Mouse (Mus musculus): Measurements from ENCODE around the gene Ikzf4. TPM values are rescaled to one million over a fixed set of nuclear protein-coding genes. Genes with fewer than 3 reads are reported as not detected.

Gene Ikzf4
- polyA plus RNA-seq, 1 experiment from 2014 or later, result 1.4 TPM

DNA sequence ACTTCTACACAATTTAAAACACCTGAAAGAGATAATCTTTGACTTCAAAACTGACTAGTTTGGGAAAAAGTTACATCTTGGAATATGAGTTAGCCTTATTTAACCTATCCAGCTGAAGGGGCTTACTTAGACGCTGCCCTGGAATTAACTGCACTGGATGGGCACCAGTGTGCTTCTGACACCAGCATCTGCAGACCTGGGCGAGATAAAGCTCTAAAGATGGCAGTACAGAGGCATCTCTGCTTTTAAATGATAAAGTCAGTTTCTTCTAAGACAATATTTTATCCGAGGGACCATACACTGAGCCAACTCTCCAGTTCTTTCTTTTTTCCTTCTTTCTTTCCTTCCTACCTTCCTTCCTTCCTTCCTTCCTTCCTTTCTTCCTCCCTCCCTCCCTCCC lies 19.0 kb upstream of the Ikzf4 start:
- 73% methylated on average over 3 of the region's 3 CpGs for WGBS
- Histone ChIP-seq H3K9me3 (ENCODE audit: low read length) (no peaks in the 10 kb centered on the region), H3K27ac (ENCODE audit: low read length) (no peak overlapping the region)

DNA sequence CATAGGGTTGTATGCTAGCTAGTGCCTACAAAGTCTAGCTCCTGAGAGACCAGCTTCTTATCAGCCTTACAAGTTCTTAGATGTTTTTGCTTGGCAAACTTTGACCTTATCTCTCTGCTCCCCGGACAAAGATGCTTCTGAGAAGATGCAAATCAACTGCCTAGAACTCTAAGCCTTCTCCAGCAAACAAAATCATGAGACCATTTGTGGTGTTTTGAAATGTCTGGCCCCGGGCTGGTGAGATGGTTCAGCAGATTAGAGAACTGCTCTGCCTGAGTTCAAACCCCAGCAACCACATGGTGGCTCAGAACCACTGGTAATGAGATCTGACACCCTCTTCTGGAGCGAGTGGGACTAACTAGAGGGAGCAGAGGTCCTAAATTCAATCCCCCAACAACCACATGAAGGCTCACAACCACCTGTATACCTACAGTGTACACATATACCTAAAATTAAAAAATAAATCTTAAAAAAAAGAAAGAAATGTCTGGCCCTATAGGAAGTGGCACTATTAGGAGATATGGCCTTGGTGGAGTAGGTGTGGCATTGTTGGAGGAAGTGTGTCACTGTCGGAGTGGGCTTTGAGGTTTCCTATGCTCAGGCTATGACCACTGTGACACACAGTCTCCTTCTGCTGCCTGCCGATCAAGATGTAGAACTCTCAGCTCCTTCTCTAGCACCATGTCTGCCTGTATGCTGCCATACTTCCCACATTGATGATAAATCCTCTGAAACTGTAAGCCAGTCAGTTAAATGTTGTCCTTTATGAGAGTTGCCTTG lies 17.8 kb upstream of the Ikzf4 start:
- Histone ChIP-seq H3K4me2 (replicated peaks; ENCODE audit: low read depth, low read length) (no peak overlapping the region), H3K9ac (replicated peaks; ENCODE audit: low read length) (no peak overlapping the region), H3K27me3 (ENCODE audit: insufficient read depth, low read length) (no peaks in the 10 kb centered on the region), H3K4me3 (ENCODE audit: low read length) (no peak overlapping the region), H3K27ac (ENCODE audit: low read length) (no peak overlapping the region), H3K4me1 (ENCODE audit: insufficient read depth, low read length) (0 out of 2 replicates have a peak, but pooled peaks cover 3% of the 10 kb centered on the region), H3K36me3 (ENCODE audit: insufficient read depth, low read length) (no peaks in the 10 kb centered on the region), H3K9me3 (ENCODE audit: low read length) (no peaks in the 10 kb centered on the region)
- 61% methylated on average over 5 of the region's 5 CpGs for WGBS
- ATAC-seq (ENCODE audit: low FRiP score, low TSS enrichment), result no peak

More for the DNA sequence above, 19.0 kb upstream of the Ikzf4 start:
- Histone ChIP-seq H3K4me3 (ENCODE audit: low read length) (no peak overlapping the region), H3K4me2 (replicated peaks; ENCODE audit: low read depth, low read length) (no peak overlapping the region), H3K9ac (replicated peaks; ENCODE audit: low read length) (no peak overlapping the region), H3K27me3 (ENCODE audit: insufficient read depth, low read length) (no peaks in the 10 kb centered on the region), H3K4me1 (ENCODE audit: insufficient read depth, low read length) (0 out of 2 replicates have a peak, but pooled peaks cover 5% of the 10 kb centered on the region), H3K36me3 (ENCODE audit: insufficient read depth, low read length) (no peaks in the 10 kb centered on the region)
- ATAC-seq (ENCODE audit: low FRiP score, low TSS enrichment), result no peak

DNA sequence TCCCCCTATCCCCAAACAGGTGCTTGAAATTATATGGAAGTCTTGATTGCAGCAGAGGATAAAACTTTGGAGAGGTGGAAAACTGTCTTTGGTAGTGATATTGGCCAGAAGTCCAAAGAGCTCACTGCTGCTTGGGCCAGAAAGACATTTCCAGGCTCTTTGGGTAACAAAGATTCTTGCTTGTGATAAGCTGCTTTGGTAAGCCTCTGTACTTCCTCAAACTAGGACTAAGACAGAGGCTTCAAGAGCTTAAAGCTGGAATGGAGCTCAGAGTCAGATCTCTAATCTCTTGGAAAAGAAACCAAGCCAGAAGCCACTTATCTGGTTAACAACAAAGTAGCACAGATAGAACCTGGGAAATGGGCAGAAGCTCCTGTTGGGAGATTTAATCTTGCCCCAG lies 16.7 kb upstream of the Ikzf4 start:
- H3K9ac ChIP-seq (replicated peaks; ENCODE audit: low read length), result no peak overlapping the region
- no peak overlapping the region for H3K4me3 ChIP-seq (ENCODE audit: low read length)

DNA sequence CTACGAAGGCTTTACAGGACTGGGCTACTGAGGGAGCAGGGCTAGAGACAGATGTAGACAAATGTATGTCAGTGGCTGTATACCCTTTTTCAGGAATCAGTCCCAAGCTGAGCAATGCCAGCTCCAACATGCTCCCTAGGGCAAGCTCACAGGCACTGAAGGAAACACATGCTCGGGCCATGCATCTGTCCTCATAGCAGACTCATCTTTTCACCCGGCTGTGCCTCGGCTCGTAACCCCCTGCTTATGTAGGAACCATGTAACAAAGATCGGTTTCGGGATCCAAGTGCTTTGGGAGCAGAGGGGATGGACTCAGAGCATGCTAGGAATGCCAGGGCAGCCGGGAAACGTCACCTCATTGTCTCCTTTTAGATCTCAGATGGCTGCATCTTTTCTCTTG lies 13.7 kb upstream of the Ikzf4 start:
- Histone ChIP-seq H3K4me3 (ENCODE audit: low read length) (no peak overlapping the region), H3K4me2 (replicated peaks; ENCODE audit: low read depth, low read length) (no peak overlapping the region), H3K27ac (ENCODE audit: low read length) (no peak overlapping the region), H3K36me3 (ENCODE audit: insufficient read depth, low read length) (no peaks in the 10 kb centered on the region), H3K9ac (replicated peaks; ENCODE audit: low read length) (no peak overlapping the region), H3K9me3 (ENCODE audit: low read length) (no peaks in the 10 kb centered on the region), H3K4me1 (ENCODE audit: insufficient read depth, low read length) (no peaks in the 10 kb centered on the region), H3K27me3 (ENCODE audit: insufficient read depth, low read length) (no peaks in the 10 kb centered on the region)
- no peak for ATAC-seq (ENCODE audit: low FRiP score, low TSS enrichment)
- WGBS, result 48% methylated on average over 9 of the region's 9 CpGs

More for the DNA sequence above, 16.7 kb upstream of the Ikzf4 start:
- Histone ChIP-seq H3K4me2 (replicated peaks; ENCODE audit: low read depth, low read length) (no peak overlapping the region), H3K9me3 (ENCODE audit: low read length) (no peaks in the 10 kb centered on the region), H3K27ac (ENCODE audit: low read length) (no peak overlapping the region), H3K27me3 (ENCODE audit: insufficient read depth, low read length) (no peaks in the 10 kb centered on the region), H3K4me1 (ENCODE audit: insufficient read depth, low read length) (no peaks in the 10 kb centered on the region), H3K36me3 (ENCODE audit: insufficient read depth, low read length) (no peaks in the 10 kb centered on the region)
- no peak for ATAC-seq (ENCODE audit: low FRiP score, low TSS enrichment)

DNA sequence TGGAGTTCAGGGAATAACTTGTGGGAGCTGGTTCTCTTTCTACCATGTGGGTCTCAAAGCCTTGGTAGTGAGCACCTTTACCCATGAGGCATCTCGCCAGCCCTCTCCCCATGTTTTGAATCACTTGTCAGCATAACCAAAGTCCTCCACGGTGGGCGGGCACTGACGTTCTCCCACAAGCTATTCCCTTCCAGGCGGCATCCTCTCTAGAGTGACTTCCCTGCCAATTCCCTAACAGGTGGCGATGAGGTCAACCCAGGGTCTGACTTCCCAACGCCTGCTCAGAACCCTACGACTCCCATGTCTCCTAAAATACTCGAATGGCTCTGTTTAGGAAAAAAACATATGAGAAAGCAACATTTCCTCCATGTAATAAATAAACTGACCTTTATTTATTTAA lies 12.1 kb upstream of the Ikzf4 start:
- Histone ChIP-seq H3K4me1 (ENCODE audit: insufficient read depth, low read length) (no peaks in the 10 kb centered on the region), H3K4me2 (replicated peaks; ENCODE audit: low read depth, low read length) (no peak overlapping the region), H3K9ac (replicated peaks; ENCODE audit: low read length) (no peak overlapping the region), H3K27me3 (ENCODE audit: insufficient read depth, low read length) (no peaks in the 10 kb centered on the region), H3K4me3 (ENCODE audit: low read length) (no peak overlapping the region), H3K36me3 (ENCODE audit: insufficient read depth, low read length) (no peaks in the 10 kb centered on the region), H3K27ac (ENCODE audit: low read length) (no peak overlapping the region), H3K9me3 (ENCODE audit: low read length) (no peaks in the 10 kb centered on the region)
- ATAC-seq (ENCODE audit: low FRiP score, low TSS enrichment), result no peak
- WGBS, result 54% methylated on average over 9 of the region's 9 CpGs

DNA sequence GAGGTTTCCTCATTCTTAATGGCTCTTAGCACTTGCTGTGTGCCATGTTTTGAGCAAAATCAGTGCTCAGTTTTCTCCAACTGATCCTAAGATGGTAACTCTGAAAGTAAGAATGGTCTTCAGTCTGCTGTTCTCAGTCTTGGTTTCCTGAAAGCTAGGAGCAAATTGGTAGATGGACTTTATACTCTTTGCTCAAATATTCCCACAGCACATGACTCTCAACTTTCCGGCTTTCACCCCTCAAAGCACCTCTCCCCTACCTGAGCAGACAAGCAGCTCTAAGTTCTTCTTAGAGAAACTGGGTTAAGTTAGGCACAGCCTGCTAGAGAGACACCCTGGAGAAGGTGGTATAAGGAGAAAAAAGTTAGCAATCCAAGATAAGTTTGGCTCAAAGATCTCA lies 10.9 kb upstream of the Ikzf4 start:
- H3K36me3 ChIP-seq (ENCODE audit: insufficient read depth, low read length), result no peaks in the 10 kb centered on the region

DNA sequence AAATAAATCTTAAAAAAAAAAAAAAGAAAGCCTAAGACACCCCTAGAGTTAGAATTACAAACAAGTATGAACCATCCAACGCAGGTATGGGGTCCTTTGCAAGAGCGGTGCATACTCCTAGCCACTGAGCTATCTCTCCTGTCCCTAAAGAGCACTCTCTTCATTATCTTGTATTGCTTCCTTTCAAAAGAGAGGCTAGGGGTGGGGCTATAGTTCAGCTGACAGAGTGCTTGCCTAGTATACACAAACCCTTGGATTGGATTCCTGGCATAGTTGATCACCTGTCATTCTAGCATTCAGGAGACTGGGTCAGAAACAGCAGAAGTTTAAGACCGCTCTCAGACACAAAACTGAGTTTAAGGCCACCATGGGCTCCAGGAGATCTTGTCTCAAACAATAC lies 9.5 kb upstream of the Ikzf4 start:
- ATAC-seq (ENCODE audit: low FRiP score, low TSS enrichment), result no peak
- Histone ChIP-seq H3K4me2 (replicated peaks; ENCODE audit: low read depth, low read length) (no peak overlapping the region), H3K9me3 (ENCODE audit: low read length) (no peaks in the 10 kb centered on the region), H3K27me3 (ENCODE audit: insufficient read depth, low read length) (no peaks in the 10 kb centered on the region), H3K9ac (replicated peaks; ENCODE audit: low read length) (no peak overlapping the region), H3K36me3 (ENCODE audit: insufficient read depth, low read length) (no peaks in the 10 kb centered on the region), H3K4me3 (ENCODE audit: low read length) (no peak overlapping the region), H3K4me1 (ENCODE audit: insufficient read depth, low read length) (no peaks in the 10 kb centered on the region), H3K27ac (ENCODE audit: low read length) (no peak overlapping the region)
- 86% methylated on average over 3 of the region's 3 CpGs for WGBS

More for the DNA sequence above, 10.9 kb upstream of the Ikzf4 start:
- H3K27me3 ChIP-seq (ENCODE audit: insufficient read depth, low read length), result no peaks in the 10 kb centered on the region
- H3K9me3 ChIP-seq (ENCODE audit: low read length), result no peaks in the 10 kb centered on the region
- WGBS, result 90% methylated on average over 1 of the region's 1 CpGs
- H3K4me3 ChIP-seq (ENCODE audit: low read length), result no peak overlapping the region
- no peak overlapping the region for H3K27ac ChIP-seq (ENCODE audit: low read length)
- no peaks in the 10 kb centered on the region for H3K4me1 ChIP-seq (ENCODE audit: insufficient read depth, low read length)
- no peak for ATAC-seq (ENCODE audit: low FRiP score, low TSS enrichment)
- H3K4me2 ChIP-seq (replicated peaks; ENCODE audit: low read depth, low read length), result no peak overlapping the region
- H3K9ac ChIP-seq (replicated peaks; ENCODE audit: low read length), result no peak overlapping the region

DNA sequence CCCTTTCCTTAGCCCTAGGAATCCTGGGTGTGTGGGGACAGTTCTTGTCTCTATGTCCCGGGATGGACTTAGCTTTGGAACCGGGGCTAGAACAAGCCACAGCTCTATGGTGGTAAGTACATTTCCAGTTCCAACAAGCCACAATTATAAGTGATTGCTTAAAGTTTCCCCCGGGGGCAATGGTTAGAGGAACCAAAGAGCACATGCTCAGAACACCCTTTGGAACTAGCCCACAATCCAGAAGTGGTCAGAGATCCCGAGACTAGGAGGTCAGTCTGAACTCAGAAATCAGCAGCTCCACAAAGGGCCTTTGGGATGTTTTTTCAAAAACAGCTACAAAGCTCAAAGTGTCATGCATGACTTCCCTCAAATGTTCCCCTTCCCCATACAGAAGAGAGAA lies 8.1 kb upstream of the Ikzf4 start:
- Histone ChIP-seq H3K4me1 (ENCODE audit: insufficient read depth, low read length) (no peaks in the 10 kb centered on the region), H3K36me3 (ENCODE audit: insufficient read depth, low read length) (no peaks in the 10 kb centered on the region), H3K9ac (replicated peaks; ENCODE audit: low read length) (no peak overlapping the region), H3K27ac (ENCODE audit: low read length) (no peak overlapping the region), H3K9me3 (ENCODE audit: low read length) (no peaks in the 10 kb centered on the region), H3K4me3 (ENCODE audit: low read length) (no peak overlapping the region), H3K27me3 (ENCODE audit: insufficient read depth, low read length) (no peaks in the 10 kb centered on the region), H3K4me2 (replicated peaks; ENCODE audit: low read depth, low read length) (no peak overlapping the region)
- ATAC-seq (ENCODE audit: low FRiP score, low TSS enrichment), result no peak
- WGBS, result 71% methylated on average over 4 of the region's 4 CpGs

DNA sequence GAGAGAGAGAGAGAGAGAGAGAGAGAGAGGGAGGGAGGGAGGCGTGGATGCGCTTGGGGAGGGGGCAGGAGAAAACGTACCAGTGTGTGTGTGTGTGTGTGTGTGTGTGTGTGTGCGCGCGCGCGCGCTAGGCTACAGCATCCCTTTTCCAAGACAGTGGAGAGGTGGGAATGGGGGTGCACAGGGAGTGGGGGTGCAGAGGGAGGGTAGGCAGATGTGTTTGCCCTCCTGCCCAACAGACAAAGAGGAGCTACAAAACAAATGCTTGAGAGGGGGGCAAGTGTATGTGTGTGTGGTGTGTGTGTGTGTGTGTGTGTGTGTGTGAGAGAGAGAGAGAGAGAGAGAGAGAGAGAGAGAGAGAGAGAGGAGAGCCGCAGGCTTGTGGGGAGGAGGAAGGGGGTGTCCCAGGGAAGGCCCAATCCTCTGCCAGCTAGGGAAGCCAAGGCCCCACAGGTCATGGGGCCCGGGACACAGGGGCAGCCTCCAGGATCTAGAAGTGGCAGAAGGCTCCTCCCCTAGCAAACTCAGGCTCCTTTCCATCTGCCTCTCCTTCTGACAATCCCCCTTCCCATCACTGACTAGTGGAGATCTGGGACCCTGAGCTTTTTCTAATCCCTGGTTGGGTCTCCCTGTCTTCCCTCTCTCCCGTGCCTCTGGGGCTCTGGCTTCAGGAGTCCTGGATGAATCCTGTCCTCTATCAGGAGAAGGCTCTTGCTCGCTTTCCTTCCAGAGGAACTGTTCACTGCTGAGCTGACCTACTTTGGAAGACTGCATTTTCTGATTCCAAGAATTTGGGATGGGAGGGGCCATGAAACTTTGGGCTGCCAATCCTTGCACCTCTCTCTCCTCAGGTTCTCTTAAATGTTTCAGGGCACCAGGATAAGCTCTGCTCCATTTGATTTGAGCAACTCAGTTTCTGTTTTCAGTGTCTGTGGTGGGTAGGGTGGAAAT lies 623 bp upstream of the Ikzf4 start:
- H3K27me3 ChIP-seq (ENCODE audit: insufficient read depth, low read length), result no peaks in the 10 kb centered on the region
- peak overlapping the region; percentile 25 for H3K9ac ChIP-seq (replicated peaks; ENCODE audit: low read length)
- peaks cover 14% of the 10 kb centered on the region for H3K4me1 ChIP-seq (ENCODE audit: insufficient read depth, low read length)
- peak overlapping the region; percentile 60 for H3K4me3 ChIP-seq (ENCODE audit: low read length)
- no peaks in the 10 kb centered on the region for H3K9me3 ChIP-seq (ENCODE audit: low read length)
- WGBS, result 19% methylated on average over 5 of the region's 13 CpGs
- H3K27ac ChIP-seq (ENCODE audit: low read length), result peak overlapping the region; percentile 32; the same call in 1 of the 2 replicates
- no peaks in the 10 kb centered on the region for H3K36me3 ChIP-seq (ENCODE audit: insufficient read depth, low read length)
- H3K4me2 ChIP-seq (replicated peaks; ENCODE audit: low read depth, low read length), result peak overlapping the region; percentile 94
- peak; percentile 71; the same call in 1 of the 2 replicates for ATAC-seq (ENCODE audit: low FRiP score, low TSS enrichment)

Measured in kidney, embryonic 16.5 days (tissue).